Mouse (Mus musculus) embryonic stem cell, embryonic (primary cell): ENCODE data around the gene Bzw2.

ENCODE experiments used
- CTCF ChIA-PET, 4 experiments: fragments of 300-600 bp in 2 of 4; fragments of 350-600 bp in 2 of 4; sonication (Branson Sonifier 250); formaldehyde crosslinking; loops; one replicate each; lab custom pipeline; 2022; ENCODE audit warnings: inconsistent platforms in 2 of 4; lab: Charles Lee
- POLR2A ChIA-PET, 4 experiments: fragments of 300-600 bp in 2 of 4; fragments of 350-600 bp in 2 of 4; sonication (Branson Sonifier 250); formaldehyde crosslinking; loops; one replicate each; lab custom pipeline; 2022; ENCODE audit warnings: antibody characterized with exemption in 4 of 4, inconsistent platforms in 1 of 4; lab: Charles Lee

The Bzw2 gene

GRCm38 (mm10) chr12:36044691-36045090, 113.2 kb downstream of the Bzw2 start:
- ChIA-PET CTCF (no interaction called here), POLR2A (interaction anchor here in 1 of 4 experiments (1.0 kb wide), 1 partner anchor 18 kb away, joined by 3 read pairs; no protein-coding TSS in a partner anchor)

- ChIA-PET POLR2A (interaction anchor here in 2 of 4 experiments (0.6 to 3.7 kb wide), 16 partner anchors 11 to 400 kb away, joined by 3 to 24 read pairs (median 4); partner anchors contain the start of genes Ankmy2 (in 2 of the 2) and Bzw2 (in 2 of the 2)), CTCF (interaction anchor here in 1 of 4 experiments (1.0 kb wide), 1 partner anchor 19 kb away, joined by 7 read pairs; no protein-coding TSS in a partner anchor)
These were observed 115.5 kb downstream of the Bzw2 start, which contains the start of gene Tspan13 for GRCm38 (mm10) chr12:36042348-36042778. TSS of gene Tspan13 (minus strand) at chr12:36042500.
